Mouse (Mus musculus) MEL (cell line): ENCODE measurements around the gene Clic4. TPM values are rescaled to one million over a fixed set of nuclear protein-coding genes. Genes with fewer than 3 reads are reported as not detected.

Experiments used
- DNase-seq: peaks from one replicate; pipeline ENCODE4 v3.0.0; 2011; ENCODE audit warnings: low read depth, low spot score
- H3K27ac ChIP-seq: 2 replicates; pipeline ENCODE4 v1.5.1; 2012; ENCODE audit warnings: low read depth, mild to moderate bottlenecking, control low read depth, low read length, moderate library complexity; ENCODE audit not compliant: control insufficient read depth
- H3K27me3 ChIP-seq, 2 experiments: fragments of 150-350 bp in 1 of 2; sonication (generic) in 1 of 2; 2 replicates each; pipeline ENCODE4 v1.6.1; 2012; ENCODE audit warnings: low read length in 2 of 2, mild to moderate bottlenecking in 2 of 2, improper control_type of control experiment in 1 of 2, moderate library complexity in 1 of 2; ENCODE audit not compliant: insufficient read depth in 2 of 2, control insufficient read depth in 1 of 2
- H3K36me3 ChIP-seq, 2 experiments: 2 replicates each; pipeline ENCODE4 v1.6.1; 2012 to 2014; ENCODE audit warnings: low read length in 2 of 2, improper control_type of control experiment in 1 of 2, inconsistent platforms in 1 of 2, mild to moderate bottlenecking in 1 of 2; ENCODE audit not compliant: insufficient read depth in 2 of 2, control insufficient read depth in 1 of 2
- H3K4me1 ChIP-seq, 2 experiments: fragments of 150-350 bp in 1 of 2; sonication (generic) in 1 of 2; 2 replicates each; pipeline ENCODE4 v1.6.1; 2012; ENCODE audit warnings: low read length in 2 of 2, improper control_type of control experiment in 1 of 2, mild to moderate bottlenecking in 1 of 2; ENCODE audit not compliant: insufficient read depth in 2 of 2, control insufficient read depth in 1 of 2
- H3K4me3 ChIP-seq, 2 experiments: fragments of 150-350 bp in 1 of 2; sonication (generic) in 1 of 2; 2 replicates each; pipeline ENCODE4 v1.5.1; 2012; ENCODE audit warnings: low read depth in 2 of 2, low read length in 2 of 2, mild to moderate bottlenecking in 2 of 2, moderate library complexity in 2 of 2, control low read depth in 1 of 2, improper control_type of control experiment in 1 of 2; ENCODE audit not compliant: control insufficient read depth in 1 of 2, insufficient read depth in 1 of 2
- H3K79me2 ChIP-seq: 2 replicates; pipeline ENCODE4 v1.6.1; 2012; ENCODE audit warnings: mild to moderate bottlenecking, low read length, moderate library complexity; ENCODE audit not compliant: control insufficient read depth, poor library complexity, insufficient read depth
- H3K9ac ChIP-seq: 2 replicates; pipeline ENCODE4 v1.6.1; 2012; ENCODE audit warnings: low read depth, mild to moderate bottlenecking, control low read depth, low read length, moderate library complexity; ENCODE audit not compliant: control insufficient read depth, poor library complexity, severe bottlenecking
- H3K9me3 ChIP-seq: fragments of 150-350 bp; sonication (generic); replicated peaks from 2 replicates; pipeline ENCODE4 v1.6.1; 2012; ENCODE audit warnings: mild to moderate bottlenecking, low read length, improper control_type of control experiment, moderate library complexity; ENCODE audit not compliant: insufficient read depth
- BHLHE40 ChIP-seq: IDR thresholded peaks from 2 replicates; pipeline ENCODE4 v1.6.1; 2012; ENCODE audit warnings: low read depth, mild to moderate bottlenecking, inconsistent platforms, low read length, improper control_type of control experiment, borderline replicate concordance
- CHD1 ChIP-seq: IDR thresholded peaks from 2 replicates; pipeline ENCODE4 v1.6.1; 2012; ENCODE audit warnings: low read depth, mild to moderate bottlenecking, inconsistent platforms, low read length, improper control_type of control experiment
- CHD2 ChIP-seq: IDR thresholded peaks from 2 replicates; pipeline ENCODE4 v1.6.1; 2011; ENCODE audit warnings: low read length, improper control_type of control experiment
- E2F4 ChIP-seq: IDR thresholded peaks from 2 replicates; pipeline ENCODE4 v1.6.1; 2011; ENCODE audit warnings: low read depth, low read length, improper control_type of control experiment, borderline replicate concordance
- ELF1 ChIP-seq: IDR thresholded peaks from 2 replicates; pipeline ENCODE4 v1.6.1; 2014; ENCODE audit warnings: low read depth, mild to moderate bottlenecking, inconsistent platforms, low read length, improper control_type of control experiment, moderate library complexity
- EP300 ChIP-seq, 2 experiments: IDR thresholded peaks; 2 replicates each; pipeline ENCODE4 v1.6.1; 2011; ENCODE audit warnings: improper control_type of control experiment in 2 of 2, low read length in 2 of 2, low read depth in 1 of 2, mild to moderate bottlenecking in 1 of 2
- ETS1 ChIP-seq: IDR thresholded peaks from 2 replicates; pipeline ENCODE4 v1.6.1; 2012; ENCODE audit warnings: low read depth, mild to moderate bottlenecking, inconsistent platforms, low read length, improper control_type of control experiment, moderate library complexity
- GABPA ChIP-seq: IDR thresholded peaks from 2 replicates; pipeline ENCODE4 v1.6.1; 2012; ENCODE audit warnings: low read depth, mild to moderate bottlenecking, inconsistent platforms, low read length, improper control_type of control experiment, moderate library complexity
- GATA1 ChIP-seq: IDR thresholded peaks from 2 replicates; pipeline ENCODE4 v1.6.1; 2011; ENCODE audit warnings: low read depth, low read length, improper control_type of control experiment
- HCFC1 ChIP-seq: IDR thresholded peaks from 2 replicates; pipeline ENCODE4 v1.6.1; 2012; ENCODE audit warnings: low read depth, mild to moderate bottlenecking, inconsistent platforms, low read length, improper control_type of control experiment, moderate library complexity
- JUND ChIP-seq: IDR thresholded peaks from 2 replicates; pipeline ENCODE4 v1.6.1; 2011; ENCODE audit warnings: low read depth, mild to moderate bottlenecking, improper control_type of control experiment, low read length
- KAT2A ChIP-seq: conservative IDR thresholded peaks from 2 replicates; pipeline ENCODE4 v1.6.1; 2012; ENCODE audit warnings: low read depth, low read length, improper control_type of control experiment, inconsistent platforms
- MAX ChIP-seq: IDR thresholded peaks from 2 replicates; pipeline ENCODE4 v1.6.1; 2011; ENCODE audit warnings: low read length, improper control_type of control experiment
- MAZ ChIP-seq: IDR thresholded peaks from 2 replicates; pipeline ENCODE4 v1.6.1; 2012; ENCODE audit warnings: low read depth, mild to moderate bottlenecking, inconsistent platforms, low read length, improper control_type of control experiment
- MEF2A ChIP-seq: IDR thresholded peaks from 2 replicates; pipeline ENCODE4 v1.6.1; 2014; ENCODE audit warnings: low read depth, mild to moderate bottlenecking, inconsistent platforms, low read length, improper control_type of control experiment; ENCODE audit not compliant: poor library complexity, insufficient replicate concordance, severe bottlenecking; ENCODE audit errors: extremely low read depth
- MXI1 ChIP-seq: IDR thresholded peaks from 2 replicates; pipeline ENCODE4 v1.6.1; 2011; ENCODE audit warnings: mild to moderate bottlenecking, low read depth, low read length, improper control_type of control experiment
- MYB ChIP-seq: IDR thresholded peaks from 2 replicates; pipeline ENCODE4 v1.6.1; 2011; ENCODE audit warnings: mild to moderate bottlenecking, low read depth, low read length, improper control_type of control experiment
- MYC ChIP-seq: IDR thresholded peaks from 2 replicates; pipeline ENCODE4 v1.6.1; 2011; ENCODE audit warnings: low read depth, mild to moderate bottlenecking, low read length, improper control_type of control experiment, moderate library complexity
- NELFE ChIP-seq: IDR thresholded peaks from 2 replicates; pipeline ENCODE4 v1.6.1; 2011; ENCODE audit warnings: low read depth, low read length, improper control_type of control experiment
- POLR2A ChIP-seq, 2 experiments: IDR thresholded peaks; 2 replicates each; pipeline ENCODE4 v1.6.1; 2011 to 2012; ENCODE audit warnings: low read length in 2 of 2, mild to moderate bottlenecking in 2 of 2, control low read depth in 1 of 2, improper control_type of control experiment in 1 of 2, low read depth in 1 of 2, moderate library complexity in 1 of 2; ENCODE audit not compliant: control insufficient read depth in 1 of 2, insufficient read depth in 1 of 2, poor library complexity in 1 of 2
- POLR2AphosphoS2 ChIP-seq: IDR thresholded peaks from 2 replicates; pipeline ENCODE4 v1.6.1; 2011; ENCODE audit warnings: low read length, improper control_type of control experiment
- POLR2AphosphoS5 ChIP-seq: IDR thresholded peaks from 2 replicates; pipeline ENCODE4 v1.6.1; 2012; ENCODE audit warnings: low read depth, borderline replicate concordance, mild to moderate bottlenecking, inconsistent platforms, low read length, moderate library complexity, mixed read lengths
- RAD21 ChIP-seq: IDR thresholded peaks from 2 replicates; pipeline ENCODE4 v1.6.1; 2011; ENCODE audit warnings: mild to moderate bottlenecking, low read depth, low read length, improper control_type of control experiment
- RCOR1 ChIP-seq: IDR thresholded peaks from 2 replicates; pipeline ENCODE4 v1.6.1; 2012; ENCODE audit warnings: low read depth, mild to moderate bottlenecking, inconsistent platforms, low read length, improper control_type of control experiment
- SIN3A ChIP-seq: IDR thresholded peaks from 2 replicates; pipeline ENCODE4 v1.6.1; 2012; ENCODE audit warnings: low read length, improper control_type of control experiment, inconsistent platforms
- SMC3 ChIP-seq: IDR thresholded peaks from 2 replicates; pipeline ENCODE4 v1.6.1; 2011; ENCODE audit warnings: low read depth, low read length, improper control_type of control experiment
- TAL1 ChIP-seq: IDR thresholded peaks from 2 replicates; pipeline ENCODE4 v1.6.1; 2012; ENCODE audit warnings: mild to moderate bottlenecking, inconsistent platforms, low read length, moderate library complexity, mixed read lengths
- TBP ChIP-seq: IDR thresholded peaks from 2 replicates; pipeline ENCODE4 v1.8.0; 2011; ENCODE audit warnings: low read depth, low read length, improper control_type of control experiment
- TCF12 ChIP-seq: IDR thresholded peaks from 2 replicates; pipeline ENCODE4 v1.6.1; 2014; ENCODE audit warnings: low read depth, mild to moderate bottlenecking, inconsistent platforms, low read length, improper control_type of control experiment, moderate library complexity
- UBTF ChIP-seq: IDR thresholded peaks from 2 replicates; pipeline ENCODE4 v1.6.1; 2012; ENCODE audit warnings: low read depth, mild to moderate bottlenecking, inconsistent platforms, low read length, improper control_type of control experiment, moderate library complexity, borderline replicate concordance; ENCODE audit not compliant: insufficient read depth
- USF1 ChIP-seq: IDR thresholded peaks from 2 replicates; pipeline ENCODE4 v1.6.1; 2014; ENCODE audit warnings: low read depth, mild to moderate bottlenecking, inconsistent platforms, low read length, improper control_type of control experiment, moderate library complexity
- USF2 ChIP-seq, 2 experiments: IDR thresholded peaks; 2 replicates each; pipeline ENCODE4 v1.6.1; 2011 to 2012; ENCODE audit warnings: improper control_type of control experiment in 2 of 2, low read length in 2 of 2, borderline replicate concordance in 1 of 2, inconsistent platforms in 1 of 2, low read depth in 1 of 2, mild to moderate bottlenecking in 1 of 2; ENCODE audit not compliant: insufficient read depth in 1 of 2
- ZC3H11A ChIP-seq: IDR thresholded peaks from 2 replicates; pipeline ENCODE4 v1.6.1; 2012; ENCODE audit warnings: low read depth, mild to moderate bottlenecking, inconsistent platforms, low read length, improper control_type of control experiment
- ZKSCAN1 ChIP-seq: IDR thresholded peaks from 2 replicates; pipeline ENCODE4 v1.6.1; 2012; ENCODE audit warnings: low read depth, mild to moderate bottlenecking, inconsistent platforms, low read length, improper control_type of control experiment, moderate library complexity
- ZMIZ1 ChIP-seq: IDR thresholded peaks from 2 replicates; pipeline ENCODE4 v1.6.1; 2012; ENCODE audit warnings: low read depth, mild to moderate bottlenecking, inconsistent platforms, low read length, improper control_type of control experiment, moderate library complexity
- polyA plus RNA-seq, 2 experiments: library from polyadenylated mRNA; stranded (reverse) in 1 of 2; unstranded in 1 of 2; fragments of >175 nt in 1 of 2; fragments of >200 nt in 1 of 2; gene quantifications; 2 replicates each; pipeline versions ENCODE4 v1.2.1 to v1.2.4; 2012; ENCODE audit warnings: low replicate concordance in 2 of 2, low read depth in 1 of 2; ENCODE audit not compliant: insufficient read length in 2 of 2, insufficient read depth in 1 of 2, missing spikeins in 1 of 2
- total RNA-seq: library from RNA; depleted of rRNA; stranded (reverse); fragments of 300-350 nt; gene quantifications from 2 replicates; pipeline ENCODE4 v1.2.3, GENCODE M21; 2012; rRNA removed

Gene Clic4
- total RNA-seq (32.9 and 51.1 TPM in 2 replicates), polyA plus RNA-seq (100 to 1,000 TPM in 1 of 2 experiments, 10 to 100 TPM in 1; 83.8 to 274 TPM)

GRCm38 (mm10) chr4:135272640-135273306 is at the start of gene Clic4:
Clic4 (minus strand) TSS chr4:135272814.
- DNase-seq: peak; percentile 99
- H3K27me3 ChIP-seq: no peaks in the 10 kb centered on the region
- H3K4me3 ChIP-seq: peak within 1 kb of the TSS; percentile 78 to 93
- no peaks in the 10 kb centered on the region for H3K9me3 ChIP-seq
- H3K36me3 ChIP-seq: peaks cover 2 to 25% of the 10 kb centered on the region in 2 experiments; a peak in 3 of 4 replicates
- peak within 1 kb of the TSS; percentile 95 for H3K9ac ChIP-seq
- H3K27ac ChIP-seq: peak within 1 kb of the TSS; percentile 85
- peaks cover 21 to 28% of the 10 kb centered on the region in 2 experiments for H3K4me1 ChIP-seq
- peaks cover 41% of the 10 kb centered on the region for H3K79me2 ChIP-seq
- TF ChIP-seq POLR2A (IDR thresholded peaks at IDR 0.05; ENCODE audit: control insufficient read depth in 1 of 2, insufficient read depth in 1 of 2, low read depth in 1 of 2, low read length in 2 of 2, poor library complexity in 1 of 2) (peak; percentile 90 to 97), MAX (0 out of 2 replicates have a peak, but pooled peaks have one; percentile 36), MAZ (peak; percentile 92), E2F4 (no peak), RCOR1 (no peak), ZC3H11A (no peak), ZKSCAN1 (no peak), ETS1 (peak; percentile 87), GABPA (no peak), MXI1 (peak; percentile 76), KAT2A (no peak), POLR2AphosphoS5 (no peak), TCF12 (peak; percentile 42; the same call in 1 of the 2 replicates), NELFE (peak; percentile 92), EP300 (IDR thresholded peaks at IDR 0.05; ENCODE audit: low read depth in 1 of 2, low read length in 2 of 2) (no peak), ZMIZ1 (peak; percentile 90), RAD21 (no peak), TBP (peak; percentile 53; the same call in 1 of the 2 replicates), GATA1 (no peak), SIN3A (peak; percentile 54; the same call in 1 of the 2 replicates), CHD2 (no peak), MYC (peak; percentile 46; the same call in 1 of the 2 replicates), SMC3 (no peak), ELF1 (peak; percentile 39; the same call in 1 of the 2 replicates), BHLHE40 (no peak), JUND (no peak), POLR2AphosphoS2 (peak; percentile 93), UBTF (no peak), TAL1 (no peak), USF2 (IDR thresholded peaks at IDR 0.05; ENCODE audit: borderline replicate concordance in 1 of 2, insufficient read depth in 1 of 2, low read depth in 1 of 2, low read length in 2 of 2) (no peak), HCFC1 (0 out of 2 replicates have a peak, but pooled peaks have one; percentile 45), USF1 (no peak), CHD1 (no peak), MYB (no peak), MEF2A (no peak)
